Mouse (Mus musculus): ENCODE results near the gene Evi5l. TPM values are rescaled to one million over a fixed set of nuclear protein-coding genes. Genes with fewer than 3 reads are reported as not detected.

Evi5l gene
- polyA plus RNA-seq, 2 experiments, result 24.6 to 35.9 TPM

- Histone ChIP-seq H3K4me1 (ENCODE audit: control insufficient read depth, insufficient read depth, low read length) (no peaks in the 10 kb centered on the region), H3K36me3 (ENCODE audit: control insufficient read depth, insufficient read depth, low read length) (no peaks in the 10 kb centered on the region), H3K27me3 (ENCODE audit: control insufficient read depth, insufficient read depth, low read length) (no peaks in the 10 kb centered on the region), H3K27ac (replicated peaks; ENCODE audit: low read depth, low read length) (no peak overlapping the region), H3K9me3 (ENCODE audit: control insufficient read depth, low read length) (0 out of 2 replicates have a peak, but pooled peaks cover 9% of the 10 kb centered on the region), H3K4me3 (replicated peaks; ENCODE audit: low read length) (no peak overlapping the region), H3K4me2 (replicated peaks; ENCODE audit: low read depth, low read length, severe bottlenecking) (no peak overlapping the region), H3K9ac (ENCODE audit: low read depth, low read length, severe bottlenecking) (no peak overlapping the region)
- ATAC-seq (ENCODE audit: low FRiP score, low read depth) (no peak), DNase-seq (ENCODE audit: low spot score) (no peak)
- no peak for TF ChIP-seq POLR2A (IDR thresholded peaks at IDR 0.05; ENCODE audit: borderline replicate concordance, extremely low read depth, insufficient read depth, insufficient read length)
Measured at GRCm38 (mm10) chr8:4154878-4155277, 11.5 kb upstream of the Evi5l start.

GRCm38 (mm10) chr8:4162786-4163185, 3.6 kb upstream of the Evi5l start:
- H3K4me3 ChIP-seq (replicated peaks; ENCODE audit: low read length), result no peak overlapping the region
- no peak overlapping the region for H3K27ac ChIP-seq (replicated peaks; ENCODE audit: low read depth, low read length)
- peaks cover 4% of the 10 kb centered on the region; the same call in 1 of the 2 replicates for H3K4me1 ChIP-seq (ENCODE audit: control insufficient read depth, insufficient read depth, low read length)
- no peaks in the 10 kb centered on the region for H3K9me3 ChIP-seq (ENCODE audit: control insufficient read depth, low read length)
- no peaks in the 10 kb centered on the region for H3K27me3 ChIP-seq (ENCODE audit: control insufficient read depth, insufficient read depth, low read length)
- no peak for DNase-seq (ENCODE audit: low spot score)
- 58% methylated on average over 4 of the region's 4 CpGs for WGBS
- H3K36me3 ChIP-seq (ENCODE audit: control insufficient read depth, insufficient read depth, low read length), result no peaks in the 10 kb centered on the region
- no peak overlapping the region for H3K4me2 ChIP-seq (replicated peaks; ENCODE audit: low read depth, low read length, severe bottlenecking)
- TF ChIP-seq POLR2A (IDR thresholded peaks at IDR 0.05; ENCODE audit: borderline replicate concordance, extremely low read depth, insufficient read depth, insufficient read length), result no peak
- no peak overlapping the region for H3K9ac ChIP-seq (ENCODE audit: low read depth, low read length, severe bottlenecking)
- ATAC-seq (ENCODE audit: low FRiP score, low read depth), result no peak

- WGBS, result 9% methylated on average over 13 of the region's 13 CpGs
- H3K4me3 ChIP-seq (replicated peaks; ENCODE audit: low read length), result peak overlapping the region; percentile 89
- ATAC-seq (ENCODE audit: low FRiP score, low read depth), result no peak
Measured at GRCm38 (mm10) chr8:4165176-4165851, 1.1 kb upstream of the Evi5l start.

GRCm38 (mm10) chr8:4166881-4167525, 636 bp downstream of the Evi5l start:
- Histone ChIP-seq H3K4me1 (ENCODE audit: control insufficient read depth, insufficient read depth, low read length) (peaks cover 4% of the 10 kb centered on the region; the same call in 1 of the 2 replicates), H3K4me3 (replicated peaks; ENCODE audit: low read length) (peak overlapping the region; percentile 89), H3K9me3 (ENCODE audit: control insufficient read depth, low read length) (no peaks in the 10 kb centered on the region), H3K27me3 (ENCODE audit: control insufficient read depth, insufficient read depth, low read length) (no peaks in the 10 kb centered on the region), H3K4me2 (replicated peaks; ENCODE audit: low read depth, low read length, severe bottlenecking) (peak overlapping the region; percentile 80), H3K9ac (ENCODE audit: low read depth, low read length, severe bottlenecking) (peak overlapping the region; percentile 78), H3K27ac (replicated peaks; ENCODE audit: low read depth, low read length) (no peak overlapping the region), H3K36me3 (ENCODE audit: control insufficient read depth, insufficient read depth, low read length) (no peaks in the 10 kb centered on the region)
- WGBS, result 6% methylated on average over 9 of the region's 10 CpGs
- ATAC-seq (ENCODE audit: low FRiP score, low read depth) (no peak), DNase-seq (ENCODE audit: low spot score) (no peak)
- no peak for TF ChIP-seq POLR2A (IDR thresholded peaks at IDR 0.05; ENCODE audit: borderline replicate concordance, extremely low read depth, insufficient read depth, insufficient read length)

More at GRCm38 (mm10) chr8:4165176-4165851, 1.1 kb upstream of the Evi5l start:
- Histone ChIP-seq H3K9me3 (ENCODE audit: control insufficient read depth, low read length) (no peaks in the 10 kb centered on the region), H3K4me1 (ENCODE audit: control insufficient read depth, insufficient read depth, low read length) (peaks cover 4% of the 10 kb centered on the region; the same call in 1 of the 2 replicates), H3K27ac (replicated peaks; ENCODE audit: low read depth, low read length) (peak overlapping the region; percentile 22; the same call in 1 of the 2 replicates), H3K36me3 (ENCODE audit: control insufficient read depth, insufficient read depth, low read length) (no peaks in the 10 kb centered on the region), H3K4me2 (replicated peaks; ENCODE audit: low read depth, low read length, severe bottlenecking) (peak overlapping the region; percentile 59), H3K9ac (ENCODE audit: low read depth, low read length, severe bottlenecking) (peak overlapping the region; percentile 53), H3K27me3 (ENCODE audit: control insufficient read depth, insufficient read depth, low read length) (no peaks in the 10 kb centered on the region)
- no peak for TF ChIP-seq POLR2A (IDR thresholded peaks at IDR 0.05; ENCODE audit: borderline replicate concordance, extremely low read depth, insufficient read depth, insufficient read length)
- DNase-seq (ENCODE audit: low spot score), result no peak

- Histone ChIP-seq H3K4me1 (ENCODE audit: control insufficient read depth, insufficient read depth, low read length) (peaks cover 4% of the 10 kb centered on the region; the same call in 1 of the 2 replicates), H3K4me3 (replicated peaks; ENCODE audit: low read length) (no peak overlapping the region), H3K9ac (ENCODE audit: low read depth, low read length, severe bottlenecking) (no peak overlapping the region), H3K9me3 (ENCODE audit: control insufficient read depth, low read length) (no peaks in the 10 kb centered on the region), H3K36me3 (ENCODE audit: control insufficient read depth, insufficient read depth, low read length) (no peaks in the 10 kb centered on the region), H3K4me2 (replicated peaks; ENCODE audit: low read depth, low read length, severe bottlenecking) (no peak overlapping the region), H3K27me3 (ENCODE audit: control insufficient read depth, insufficient read depth, low read length) (no peaks in the 10 kb centered on the region), H3K27ac (replicated peaks; ENCODE audit: low read depth, low read length) (no peak overlapping the region)
- no peak for DNase-seq (ENCODE audit: low spot score)
- TF ChIP-seq POLR2A (IDR thresholded peaks at IDR 0.05; ENCODE audit: borderline replicate concordance, extremely low read depth, insufficient read depth, insufficient read length), result no peak
- WGBS, result 90% methylated on average over 1 of the region's 1 CpGs
- ATAC-seq (ENCODE audit: low FRiP score, low read depth), result no peak
Measured at GRCm38 (mm10) chr8:4167918-4168317, 1.6 kb downstream of the Evi5l start.

Data from limb, embryonic 14.5 days (tissue).